8 mouse cellular contexts compared by ENCODE assay signal in genomic region chr8:110808495-110809472, GRCm38 (mm10). TPM values are rescaled to one million over a fixed set of nuclear protein-coding genes. Genes with fewer than 3 reads are reported as not detected.
DNase-seq lines count a peak whose midpoint lies in the region; ATAC-seq lines count a peak whose summit lies in the region.
"Had no signal": no experiment of that assay in that cellular context is flagged by ENCODE, and none has a peak within 500 bp of the region (broad histone marks: within the 10 kb centered on the region; RNA-seq: fewer than 3 reads in every experiment).

No protein-coding gene starts in this region.

- H3K27ac ChIP-seq in midbrain, embryonic 10.5 days (replicated peaks) = no peak overlapping the region
- no peak overlapping the region for H3K27ac ChIP-seq in midbrain, embryonic 16.5 days (ENCODE audit: low read length)
- H3K27ac ChIP-seq in heart, embryonic 12.5 days (ENCODE audit: poor library complexity, severe bottlenecking) = peak overlapping the region; percentile 43

- H3K9me3 ChIP-seq in midbrain, embryonic 10.5 days (replicated peaks) = no peaks in the 10 kb centered on the region
- H3K9me3 ChIP-seq in midbrain, embryonic 16.5 days (replicated peaks; ENCODE audit: control insufficient read depth, low read length, poor library complexity, severe bottlenecking) = no peaks in the 10 kb centered on the region
- no peaks in the 10 kb centered on the region for H3K9me3 ChIP-seq in heart, embryonic 12.5 days (replicated peaks)

- no peak overlapping the region for H3K4me3 ChIP-seq in midbrain, embryonic 10.5 days
- H3K4me3 ChIP-seq in midbrain, embryonic 16.5 days (ENCODE audit: low read depth, low read length) = no peak overlapping the region
- no peak overlapping the region for H3K4me3 ChIP-seq in heart, embryonic 12.5 days
- H3K4me3 ChIP-seq: erythroblast, embryonic 14.5 days had no signal

- no peak overlapping the region for H3K9ac ChIP-seq in midbrain, embryonic 16.5 days (ENCODE audit: low read depth, low read length)
- no peak overlapping the region for H3K9ac ChIP-seq in heart, embryonic 12.5 days

- no peaks in the 10 kb centered on the region for H3K27me3 ChIP-seq in midbrain, embryonic 10.5 days (ENCODE audit: low read depth, poor library complexity, severe bottlenecking)
- H3K27me3 ChIP-seq in midbrain, embryonic 16.5 days (ENCODE audit: control insufficient read depth, insufficient read depth, low read depth, low read length) = no peaks in the 10 kb centered on the region
- no peaks in the 10 kb centered on the region for H3K27me3 ChIP-seq in heart, embryonic 12.5 days (replicated peaks)

- 71% methylated on average over 13 of the region's 13 CpGs for WGBS in midbrain, embryonic 10.5 days
- 64% methylated on average over 13 of the region's 13 CpGs for WGBS in midbrain, embryonic 16.5 days
- 51% methylated on average over 13 of the region's 13 CpGs for WGBS in heart, embryonic 12.5 days

- peak; percentile 30 for DNase-seq in midbrain, embryonic 10.5 days (ENCODE audit: low spot score)
- DNase-seq in embryo, embryonic 10 days (ENCODE audit: low spot score) = peak; percentile 35
- peak; percentile 26 to 28 for DNase-seq in left cerebral cortex, postnatal 36 days (ENCODE audit: low spot score in 2 of 2)
- DNase-seq in yolk sac, embryonic 10.5 days (ENCODE audit: low spot score) = peak; percentile 60
- DNase-seq in spleen, adult 12 weeks (ENCODE audit: low spot score) = no peak

- no peaks in the 10 kb centered on the region for H3K4me1 ChIP-seq in midbrain, embryonic 10.5 days
- no peaks in the 10 kb centered on the region for H3K4me1 ChIP-seq in midbrain, embryonic 16.5 days (ENCODE audit: control insufficient read depth, insufficient read depth, low read length)
- H3K4me1 ChIP-seq in heart, embryonic 12.5 days (replicated peaks) = peaks cover 26% of the 10 kb centered on the region

- intact Hi-C loops in left cerebral cortex, postnatal 36 days (cut with DNase I) = loop anchor here (5.0 kb wide), 1 partner anchor 56 kb away; no protein-coding TSS in a partner anchor

- no peak overlapping the region for H3K4me2 ChIP-seq in midbrain, embryonic 16.5 days (ENCODE audit: low read length)
- H3K4me2 ChIP-seq in heart, embryonic 12.5 days = no peak overlapping the region

- peaks cover 52% of the 10 kb centered on the region for H3K36me3 ChIP-seq in midbrain, embryonic 10.5 days
- H3K36me3 ChIP-seq in midbrain, embryonic 16.5 days (ENCODE audit: control insufficient read depth, insufficient read depth, low read length) = peaks cover 29% of the 10 kb centered on the region
- peaks cover 51% of the 10 kb centered on the region for H3K36me3 ChIP-seq in heart, embryonic 12.5 days

- no peak for ATAC-seq in midbrain, embryonic 16.5 days
- ATAC-seq in heart, embryonic 12.5 days (ENCODE audit: insufficient number of reproducible peaks, low FRiP score) = peak; percentile 52

RNA-seq across cellular contexts. Expression of gene Il34, which starts 3.1 kb away (rescaled TPM):
- polyA plus RNA-seq in midbrain, embryonic 10.5 days (2016; fragmentation: Nextera tagmentation; extraction: Ambion mirVana) = 0.20 and 0.51 TPM in 2 replicates
- 6.9 and 7.7 TPM in 2 replicates for polyA plus RNA-seq in midbrain, embryonic 16.5 days (2015; fragmentation: Nextera tagmentation; extraction: Ambion mirVana)
- 0.13 and 0.32 TPM in 2 replicates for polyA plus RNA-seq in heart, embryonic 12.5 days (2016; fragmentation: Nextera tagmentation; extraction: Ambion mirVana)
- 100 to 1,000 TPM; 103 to 107 TPM for total RNA-seq in left cerebral cortex, postnatal 36 days (2021)
- polyA plus RNA-seq: erythroblast, embryonic 14.5 days had no signal

RNA-seq across cellular contexts. Expression of gene Cog4, which starts 37.6 kb away (rescaled TPM):
- 75.4 and 78.2 TPM in 2 replicates for polyA plus RNA-seq in midbrain, embryonic 10.5 days (2016; fragmentation: Nextera tagmentation; extraction: Ambion mirVana)
- polyA plus RNA-seq in midbrain, embryonic 16.5 days (2015; fragmentation: Nextera tagmentation; extraction: Ambion mirVana) = 72.1 and 77.4 TPM in 2 replicates
- 65.2 and 65.7 TPM in 2 replicates for polyA plus RNA-seq in heart, embryonic 12.5 days (2016; fragmentation: Nextera tagmentation; extraction: Ambion mirVana)
- 10 to 100 TPM; 51.7 to 61.4 TPM for total RNA-seq in left cerebral cortex, postnatal 36 days (2021)

RNA-seq across cellular contexts. Expression of gene Sf3b3, which starts 37.8 kb away (rescaled TPM):
- 222 and 225 TPM in 2 replicates for polyA plus RNA-seq in midbrain, embryonic 10.5 days (2016; fragmentation: Nextera tagmentation; extraction: Ambion mirVana)
- 92.3 and 96.1 TPM in 2 replicates for polyA plus RNA-seq in midbrain, embryonic 16.5 days (2015; fragmentation: Nextera tagmentation; extraction: Ambion mirVana)
- polyA plus RNA-seq in heart, embryonic 12.5 days (2016; fragmentation: Nextera tagmentation; extraction: Ambion mirVana) = 106 and 110 TPM in 2 replicates
- total RNA-seq in left cerebral cortex, postnatal 36 days (2021) = 10 to 100 TPM; 57.9 to 65.3 TPM
